Mouse (Mus musculus) heart, postnatal 0 days (tissue): Measurements from ENCODE around the gene Neurod2.

Source experiments
- CTCF ChIP-seq: IDR thresholded peaks from 2 replicates; pipeline ENCODE4 v1.5.1; 2016; ENCODE audit warnings: antibody characterized with exemption, control low read depth, low read depth
- EP300 ChIP-seq: IDR thresholded peaks from 2 replicates; pipeline ENCODE4 v1.6.1; 2016; ENCODE audit warnings: antibody characterized with exemption, low read depth

GRCm38 (mm10) chr11:98283740-98284139 is 45.7 kb downstream of the Neurod2 start:
- TF ChIP-seq CTCF (no peak), EP300 (no peak)
